Mouse (Mus musculus): ENCODE results near the gene Vrk3.

Gene Vrk3

DNA sequence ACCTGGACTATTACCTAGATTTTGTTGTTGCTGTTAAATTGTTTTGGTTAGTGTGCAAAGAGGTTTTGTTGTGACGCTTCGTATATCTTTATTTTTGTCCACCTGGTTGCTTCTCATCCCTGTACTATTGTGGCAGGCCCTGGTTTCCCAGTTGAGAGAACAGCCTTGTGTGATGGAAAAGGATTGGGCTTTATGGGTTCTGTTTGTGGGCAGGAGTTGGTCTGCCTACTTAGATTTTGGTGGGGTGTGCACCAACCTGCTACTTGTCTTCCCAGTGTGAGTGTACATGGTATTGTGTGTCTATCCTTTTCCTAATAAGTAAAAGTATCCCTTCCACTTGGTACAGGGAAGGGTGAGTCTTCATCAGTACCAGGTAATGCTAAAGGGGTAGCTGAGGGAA is 71.2 kb downstream of the Vrk3 start:
- no peak for DNase-seq

DNA sequence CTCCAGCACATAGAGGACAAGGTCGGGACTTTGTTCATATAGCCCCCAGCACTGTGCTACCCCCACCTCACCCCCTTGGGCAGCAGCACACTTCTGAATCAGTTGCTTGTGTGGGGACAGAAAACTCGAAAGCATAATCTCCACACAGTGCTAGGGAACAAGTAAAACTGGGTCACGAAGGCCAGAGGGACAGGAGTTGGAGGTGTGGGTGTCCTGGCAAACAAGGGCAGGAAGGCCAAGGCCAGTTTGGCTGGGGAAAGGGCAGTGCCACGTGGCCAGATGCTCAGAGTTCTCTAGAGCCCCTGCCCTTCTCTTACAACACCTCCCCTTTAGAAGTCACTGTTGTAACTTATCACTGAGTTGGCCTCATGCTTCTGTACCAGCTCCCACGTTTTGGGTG is 71.7 kb downstream of the Vrk3 start:
- no peak for DNase-seq

- DNase-seq = no peak
Observed at GRCm38 (mm10) chr7:44820525-44820924, 72.3 kb downstream of the Vrk3 start.

- peak in 1 of 2 experiments; percentile 16 for DNase-seq
Observed at GRCm38 (mm10) chr7:44821666-44822448, 73.6 kb downstream of the Vrk3 start.

DNA sequence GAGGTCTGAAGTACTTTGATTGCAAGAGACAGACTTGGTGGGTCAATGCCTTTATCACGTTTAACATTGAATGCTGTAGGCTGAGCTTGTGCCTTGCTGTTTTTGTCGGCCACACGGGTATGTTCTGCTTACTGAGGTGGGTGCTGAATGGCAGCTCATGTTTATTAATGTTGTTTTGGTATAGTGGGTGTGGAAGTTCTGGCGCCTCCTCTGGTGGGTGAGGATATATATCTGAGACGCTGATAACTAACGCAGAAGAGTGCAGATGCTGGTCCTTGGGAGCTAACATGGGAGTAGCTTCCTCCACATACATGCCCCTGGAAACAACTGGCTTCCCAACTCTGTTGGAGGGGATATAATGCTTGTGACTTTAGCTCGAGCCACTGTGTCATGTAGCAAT is 75.2 kb downstream of the Vrk3 start:
- DNase-seq = peak in 1 of 2 experiments; percentile 13

DNA sequence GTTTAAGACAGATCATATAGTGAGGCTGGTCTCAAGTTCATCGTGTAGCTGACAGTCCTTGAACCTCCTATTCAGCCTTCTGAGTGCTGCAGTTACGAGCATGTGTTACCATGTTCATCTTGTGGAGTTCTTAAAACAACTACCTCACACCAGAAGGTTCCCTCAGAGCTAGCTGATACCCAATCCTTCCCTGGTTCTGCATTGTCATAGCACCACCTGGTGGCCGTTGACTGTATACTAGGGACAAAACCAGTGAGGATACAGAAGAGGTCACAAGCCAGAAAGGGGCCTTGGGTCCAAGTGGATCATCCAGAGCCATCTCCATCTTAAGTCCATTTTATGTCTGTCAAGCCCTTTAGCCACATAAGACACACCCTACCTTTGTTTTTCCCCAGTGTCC is 76.7 kb downstream of the Vrk3 start:
- DNase-seq = peak; percentile 59 to 84

DNA sequence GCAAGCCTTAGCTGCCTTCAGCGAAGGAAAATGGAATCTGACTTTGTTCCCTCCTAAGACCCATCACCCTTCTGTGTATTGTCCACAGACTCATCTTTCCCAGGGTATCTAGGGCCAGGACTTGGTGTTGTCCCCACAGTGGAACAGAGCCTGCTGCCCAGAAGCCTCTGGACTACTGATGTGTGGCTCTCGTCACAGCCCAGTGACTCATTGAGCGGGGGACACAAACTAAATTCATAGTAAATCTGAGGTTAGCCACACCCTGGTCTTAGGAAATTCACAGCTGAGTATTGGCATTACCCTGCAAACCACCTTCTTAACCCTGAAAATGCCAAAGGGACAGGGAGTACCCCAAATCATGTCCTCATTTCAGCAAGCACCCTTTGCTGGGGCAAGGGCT is 78.6 kb downstream of the Vrk3 start:
- DNase-seq = no peak
